Mouse (Mus musculus) liver, postnatal 0 days (tissue): ENCODE measurements around the gene Hoxc8.

Experiments used
- CTCF ChIP-seq: sonication (generic); IDR thresholded peaks from 2 replicates; pipeline ENCODE4 v1.5.1; 2016; ENCODE audit warnings: antibody characterized with exemption, low read depth
- EP300 ChIP-seq: IDR thresholded peaks from 2 replicates; pipeline ENCODE4 v1.6.1; 2016; ENCODE audit warnings: antibody characterized with exemption, low read depth, mild to moderate bottlenecking

GRCm38 (mm10) chr15:103030142-103030541 is 39.7 kb downstream of the Hoxc8 start:
- no peak for TF ChIP-seq CTCF
- no peak for TF ChIP-seq EP300
